Mouse (Mus musculus) liver, embryonic 12.5 days (tissue): Measurements from ENCODE around the gene Zfp768. TPM values are rescaled to one million over a fixed set of nuclear protein-coding genes. Genes with fewer than 3 reads are reported as not detected.
"Not testable (repeated sequence)": the region's sequence is repeated elsewhere in the genome, so short reads cannot be mapped to it uniquely, and the experiment has no call there.

ENCODE experiments used
- ATAC-seq: fragments of 200-750 bp; cut with Nextera tagmentation; 2 replicates; pipeline ENCODE4 v1.8.0; 2017; ENCODE audit warnings: moderate number of reproducible peaks, mild to moderate bottlenecking, moderate library complexity
- H3K27ac ChIP-seq: fragments of 300-500 bp; sonication (generic); 2 replicates; pipeline ENCODE4 v1.5.1; 2016; ENCODE audit warnings: mild to moderate bottlenecking
- H3K27me3 ChIP-seq: fragments of 300-500 bp; sonication (generic); replicated peaks from 2 replicates; pipeline ENCODE4 v1.6.1; 2016; ENCODE audit warnings: mild to moderate bottlenecking, moderate library complexity
- H3K36me3 ChIP-seq: fragments of 300-500 bp; sonication (generic); 2 replicates; pipeline ENCODE4 v1.6.1; 2016; ENCODE audit warnings: mild to moderate bottlenecking, moderate library complexity
- H3K4me1 ChIP-seq: fragments of 300-500 bp; sonication (generic); 2 replicates; pipeline ENCODE4 v1.6.1; 2016
- H3K4me2 ChIP-seq: fragments of 300-500 bp; sonication (generic); 2 replicates; pipeline ENCODE4 v1.6.1; 2016; ENCODE audit warnings: mild to moderate bottlenecking, moderate library complexity
- H3K4me3 ChIP-seq: fragments of 300-500 bp; sonication (generic); 2 replicates; pipeline ENCODE4 v1.5.1; 2016; ENCODE audit warnings: mild to moderate bottlenecking, moderate library complexity
- H3K9ac ChIP-seq: fragments of 300-500 bp; sonication (generic); 2 replicates; pipeline ENCODE4 v1.6.1; 2016; ENCODE audit warnings: mild to moderate bottlenecking, moderate library complexity
- H3K9me3 ChIP-seq: fragments of 300-500 bp; sonication (generic); replicated peaks from 2 replicates; pipeline ENCODE4 v1.6.1; 2016; ENCODE audit warnings: mild to moderate bottlenecking, moderate library complexity
- WGBS: fragments of 180-500 bp; shearing (Covaris S2); methylation state at CpG from one replicate; pipeline ENCODE4 v1.1.7; 2016; ENCODE audit not compliant: insufficient replicate concordance; 5-methylcytosine and 5-hydroxymethylcytosine counted together
- polyA plus RNA-seq: library from polyadenylated mRNA; unstranded; fragments of >200 nt; fragmentation: Nextera tagmentation; extraction: Ambion mirVana; gene quantifications from 2 replicates; pipeline ENCODE4 v1.2.1, GENCODE M21; 2016

The Zfp768 gene
- polyA plus RNA-seq, 1 experiment from 2014 or later = 4.8 TPM

- H3K27ac ChIP-seq = peak within 1 kb of the TSS; percentile 84
- WGBS = 2% methylated on average over 49 of the region's 49 CpGs
Observed at GRCm38 (mm10) chr7:127375271-127376245, 30.2 kb upstream of the Zfp768 start, which contains the start of gene Zfp747. TSS of gene Zfp747 (minus strand) at chr7:127376050.

DNA sequence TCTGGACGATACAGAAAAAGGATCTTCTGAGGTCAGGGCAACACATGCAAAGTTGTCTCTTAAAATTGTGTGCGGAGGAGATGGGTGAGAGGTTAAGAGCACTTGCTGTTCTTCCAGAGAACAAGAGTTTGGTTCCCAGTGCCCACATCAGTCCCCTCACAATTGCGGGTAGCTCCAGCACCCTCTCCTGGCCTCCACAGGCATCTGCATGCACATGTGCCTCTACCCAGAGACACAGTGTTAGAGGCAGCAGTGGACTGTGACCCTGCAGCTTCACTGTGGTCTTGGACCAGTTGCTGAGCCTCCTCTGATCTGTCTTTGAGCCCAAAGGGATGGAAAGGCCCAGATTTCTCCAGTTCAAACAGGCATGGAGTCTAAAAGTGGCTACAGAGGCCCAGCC, 26.5 kb upstream of the Zfp768 start:
- H3K36me3 ChIP-seq = peaks cover 16% of the 10 kb centered on the region
- H3K27me3 ChIP-seq, ATAC-seq, H3K9ac ChIP-seq, H3K9me3 ChIP-seq, H3K27ac ChIP-seq, H3K4me2 ChIP-seq, H3K4me3 ChIP-seq: not testable (repeated sequence)
- H3K4me1 ChIP-seq = peaks cover 21% of the 10 kb centered on the region
- WGBS = 77% methylated on average over 3 of the region's 3 CpGs

More at GRCm38 (mm10) chr7:127375271-127376245, 30.2 kb upstream of the Zfp768 start, which contains the start of gene Zfp747:
- H3K4me1 ChIP-seq = peaks cover 33% of the 10 kb centered on the region
- peak within 1 kb of the TSS; percentile 81 for H3K4me3 ChIP-seq
- not testable (repeated sequence) for H3K27me3 ChIP-seq, H3K9me3 ChIP-seq
- ATAC-seq = peak; percentile 96
- peak within 1 kb of the TSS; percentile 80 for H3K9ac ChIP-seq
- H3K36me3 ChIP-seq = peaks cover 16% of the 10 kb centered on the region
- H3K4me2 ChIP-seq = peak within 1 kb of the TSS; percentile 87

GRCm38 (mm10) chr7:127371213-127371612, 25.8 kb upstream of the Zfp768 start:
- Histone ChIP-seq H3K27ac (no peak overlapping the region), H3K9me3 (0 out of 2 replicates have a peak, but pooled peaks cover 8% of the 10 kb centered on the region), H3K4me3 (no peak overlapping the region), H3K36me3 (peaks cover 16% of the 10 kb centered on the region), H3K27me3 (no peaks in the 10 kb centered on the region), H3K4me2 (no peak overlapping the region), H3K9ac (no peak overlapping the region), H3K4me1 (peaks cover 17% of the 10 kb centered on the region)
- 31% methylated on average over 2 of the region's 2 CpGs for WGBS
- no peak for ATAC-seq

DNA sequence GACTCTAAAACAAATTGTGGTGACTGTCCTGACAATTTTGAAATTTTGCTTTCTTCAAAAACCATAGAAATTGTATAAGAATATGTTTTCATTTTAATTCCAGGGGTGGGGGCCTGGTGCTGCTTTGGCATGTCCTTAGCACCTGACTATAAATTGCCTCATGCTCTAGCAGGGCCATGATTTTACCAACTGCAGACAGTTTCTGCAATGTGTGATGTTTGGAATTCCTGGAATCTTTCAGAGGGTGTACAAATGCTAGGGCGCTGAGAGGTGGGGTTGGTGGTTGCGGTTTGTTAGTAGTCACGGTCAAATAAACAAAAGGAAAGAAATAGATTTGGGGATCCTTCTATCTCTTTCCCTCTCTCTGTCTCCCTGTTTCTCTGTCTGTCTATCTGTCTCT, 20.9 kb upstream of the Zfp768 start:
- 74% methylated on average over 3 of the region's 3 CpGs for WGBS
- Histone ChIP-seq H3K27ac (no peak overlapping the region), H3K4me2 (no peak overlapping the region), H3K9me3 (0 out of 2 replicates have a peak, but pooled peaks cover 8% of the 10 kb centered on the region), H3K4me3 (no peak overlapping the region), H3K36me3 (no peaks in the 10 kb centered on the region), H3K9ac (no peak overlapping the region), H3K4me1 (peaks cover 14% of the 10 kb centered on the region; the same call in 1 of the 2 replicates), H3K27me3 (peaks cover 27% of the 10 kb centered on the region)
- no peak for ATAC-seq

- no peak overlapping the region for H3K27ac ChIP-seq
- peak overlapping the region; percentile 64; the same call in 1 of the 2 replicates for H3K4me2 ChIP-seq
- H3K36me3 ChIP-seq = no peaks in the 10 kb centered on the region
- 0 out of 2 replicates have a peak, but pooled peaks cover 8% of the 10 kb centered on the region for H3K9me3 ChIP-seq
- H3K4me3 ChIP-seq = 0 out of 2 replicates have a peak overlapping the region, but pooled peaks have one; percentile 39
- no peak for ATAC-seq
- H3K9ac ChIP-seq = no peak overlapping the region; the same call in 1 of the 2 replicates
- H3K4me1 ChIP-seq = peaks cover 11% of the 10 kb centered on the region; the same call in 1 of the 2 replicates
- 59% methylated on average over 4 of the region's 4 CpGs for WGBS
- H3K27me3 ChIP-seq = peaks cover 44% of the 10 kb centered on the region
Observed at GRCm38 (mm10) chr7:127364166-127364565, 18.8 kb upstream of the Zfp768 start.

DNA sequence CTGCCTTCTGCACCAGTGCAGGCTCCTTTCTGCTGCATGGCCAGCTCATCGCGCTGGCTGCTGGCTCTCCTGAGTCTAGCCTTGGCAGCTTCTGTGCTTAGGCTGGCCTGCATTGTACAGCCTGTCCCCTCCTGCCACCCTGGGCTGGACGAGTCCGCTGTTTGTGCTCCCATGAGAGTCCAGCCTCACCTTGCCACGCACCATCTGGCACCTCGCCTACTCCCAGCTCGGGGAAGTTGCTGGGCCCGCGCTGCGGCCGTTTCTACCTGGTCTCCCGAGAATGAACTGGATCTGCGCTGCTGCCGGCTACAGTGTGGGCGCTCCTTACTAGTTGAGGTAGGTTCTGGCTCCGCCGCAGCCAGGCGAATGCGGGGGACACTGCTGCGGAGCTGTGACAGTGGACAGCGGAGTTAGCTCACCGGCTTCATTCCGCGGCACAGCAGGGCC, 18.1 kb upstream of the Zfp768 start:
- no peak for ATAC-seq
- Histone ChIP-seq H3K4me3 (peak overlapping the region; percentile 39), H3K27me3 (peaks cover 46% of the 10 kb centered on the region), H3K36me3 (no peaks in the 10 kb centered on the region), H3K4me1 (peaks cover 11% of the 10 kb centered on the region; the same call in 1 of the 2 replicates), H3K9ac (peak overlapping the region; percentile 44), H3K9me3 (0 out of 2 replicates have a peak, but pooled peaks cover 8% of the 10 kb centered on the region), H3K27ac (no peak overlapping the region), H3K4me2 (peak overlapping the region; percentile 64)
- 8% methylated on average over 24 of the region's 24 CpGs for WGBS

GRCm38 (mm10) chr7:127362418-127362817, 17.0 kb upstream of the Zfp768 start:
- WGBS = 22% methylated on average over 13 of the region's 13 CpGs
- H3K9me3 ChIP-seq, H3K9ac ChIP-seq, H3K27ac ChIP-seq, ATAC-seq, H3K36me3 ChIP-seq: not testable (repeated sequence)
- Histone ChIP-seq H3K27me3 (peaks cover 55% of the 10 kb centered on the region), H3K4me3 (0 out of 2 replicates have a peak overlapping the region, but pooled peaks have one; percentile 18), H3K4me1 (peaks cover 11% of the 10 kb centered on the region; the same call in 1 of the 2 replicates), H3K4me2 (peak overlapping the region; percentile 32)

- Histone ChIP-seq H3K4me3 (no peak overlapping the region), H3K27ac (no peak overlapping the region), H3K4me2 (no peak overlapping the region), H3K9ac (no peak overlapping the region), H3K9me3 (no peaks in the 10 kb centered on the region), H3K36me3 (no peaks in the 10 kb centered on the region), H3K27me3 (peaks cover 59% of the 10 kb centered on the region), H3K4me1 (peaks cover 11% of the 10 kb centered on the region; the same call in 1 of the 2 replicates)
- 46% methylated on average over 13 of the region's 13 CpGs for WGBS
- ATAC-seq = 0 out of 2 replicates have a peak, but pooled peaks have one; percentile 21
Observed at GRCm38 (mm10) chr7:127361449-127361848, 16.1 kb upstream of the Zfp768 start.

DNA sequence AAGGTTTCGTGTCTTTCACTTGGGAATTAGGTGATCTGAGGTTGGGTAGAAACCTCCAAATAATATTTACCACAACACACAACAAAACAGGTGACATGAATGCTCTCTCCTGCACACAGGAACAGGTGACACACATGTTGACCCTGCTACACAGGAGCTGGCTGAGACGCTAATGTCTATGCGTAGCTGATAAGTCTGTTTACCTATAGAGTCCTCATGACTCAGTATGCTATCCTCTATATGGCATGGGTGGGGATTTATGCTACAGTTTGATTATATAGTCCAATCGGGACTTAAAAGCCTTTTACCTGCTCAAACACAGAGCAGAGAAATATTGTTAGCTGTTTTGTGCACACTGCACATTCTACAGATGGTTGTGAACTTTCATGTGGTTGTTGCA, 14.9 kb upstream of the Zfp768 start:
- H3K36me3 ChIP-seq = no peaks in the 10 kb centered on the region
- peaks cover 11% of the 10 kb centered on the region; the same call in 1 of the 2 replicates for H3K4me1 ChIP-seq
- H3K27me3 ChIP-seq = peaks cover 54% of the 10 kb centered on the region
- H3K9me3 ChIP-seq = no peaks in the 10 kb centered on the region
- WGBS = 57% methylated on average over 4 of the region's 4 CpGs
- no peak overlapping the region for H3K27ac ChIP-seq
- ATAC-seq = no peak
- no peak overlapping the region for H3K9ac ChIP-seq
- no peak overlapping the region for H3K4me3 ChIP-seq
- no peak overlapping the region for H3K4me2 ChIP-seq

DNA sequence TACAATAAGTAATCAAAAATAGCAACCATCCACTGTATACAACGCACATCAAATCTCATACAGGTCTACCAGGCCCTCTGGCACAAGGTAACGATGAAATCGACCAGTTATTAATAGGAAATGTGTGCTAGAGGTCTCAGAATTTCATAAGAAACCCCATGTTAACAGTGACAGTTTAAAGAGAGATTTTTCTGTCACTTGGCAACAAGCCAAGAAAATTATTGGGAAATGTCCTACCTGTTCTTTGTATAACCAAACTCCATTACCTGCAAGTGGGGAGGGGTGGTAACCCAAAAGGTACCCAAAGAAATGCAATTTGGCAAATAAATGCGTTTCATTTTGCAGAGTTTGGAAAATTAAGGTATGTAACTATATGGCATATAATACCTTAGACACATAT, 13.1 kb upstream of the Zfp768 start:
- WGBS = 49% methylated on average over 4 of the region's 4 CpGs
- peaks cover 7% of the 10 kb centered on the region; the same call in 1 of the 2 replicates for H3K4me1 ChIP-seq
- no peaks in the 10 kb centered on the region for H3K36me3 ChIP-seq
- H3K9me3 ChIP-seq = no peaks in the 10 kb centered on the region
- no peak overlapping the region for H3K9ac ChIP-seq
- H3K27ac ChIP-seq = no peak overlapping the region
- ATAC-seq = no peak
- peaks cover 44% of the 10 kb centered on the region for H3K27me3 ChIP-seq
- H3K4me3 ChIP-seq = no peak overlapping the region
- H3K4me2 ChIP-seq = no peak overlapping the region

DNA sequence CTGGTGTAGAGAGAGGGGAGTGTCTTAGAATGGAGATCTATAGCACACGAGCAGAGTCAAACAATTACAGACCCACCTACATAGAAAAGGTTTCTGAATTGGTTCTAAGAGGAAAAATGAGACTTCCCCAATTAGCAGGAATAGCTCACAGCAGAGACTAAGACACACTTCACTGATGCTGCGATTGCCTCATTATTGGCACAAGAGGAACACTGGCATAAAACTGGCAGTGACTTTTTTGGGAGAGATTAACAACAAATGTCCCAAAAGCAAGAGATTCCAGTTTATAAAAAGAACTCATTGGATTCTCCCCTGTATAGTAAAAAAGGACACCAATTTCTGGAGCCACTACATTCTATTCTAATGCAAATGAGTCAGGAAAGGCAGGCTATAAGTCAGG, 12.5 kb upstream of the Zfp768 start:
- 0 out of 2 replicates have a peak, but pooled peaks cover 5% of the 10 kb centered on the region for H3K4me1 ChIP-seq
- H3K36me3 ChIP-seq = no peaks in the 10 kb centered on the region
- H3K9ac ChIP-seq = no peak overlapping the region
- no peak overlapping the region for H3K27ac ChIP-seq
- H3K4me3 ChIP-seq = no peak overlapping the region
- no peaks in the 10 kb centered on the region for H3K9me3 ChIP-seq
- H3K27me3 ChIP-seq = peaks cover 41% of the 10 kb centered on the region
- ATAC-seq = no peak
- 46% methylated on average over 2 of the region's 2 CpGs for WGBS
- H3K4me2 ChIP-seq = no peak overlapping the region

- H3K27me3 ChIP-seq = peaks cover 31% of the 10 kb centered on the region
- ATAC-seq = no peak
- no peaks in the 10 kb centered on the region for H3K36me3 ChIP-seq
- H3K27ac ChIP-seq = no peak overlapping the region
- H3K4me2 ChIP-seq = no peak overlapping the region
- H3K9me3 ChIP-seq = no peaks in the 10 kb centered on the region
- WGBS = 54% methylated on average over 3 of the region's 3 CpGs
- no peak overlapping the region for H3K4me3 ChIP-seq
- no peak overlapping the region for H3K9ac ChIP-seq
- no peaks in the 10 kb centered on the region for H3K4me1 ChIP-seq
Observed at GRCm38 (mm10) chr7:127355796-127356195, 10.4 kb upstream of the Zfp768 start.
